9 mouse cellular contexts compared by ENCODE assay signal in genomic region chr6:125364448-125364847, GRCm38 (mm10). TPM values are rescaled to one million over a fixed set of nuclear protein-coding genes. Genes with fewer than 3 reads are reported as not detected.
A peak's percentile ranks its signal among the peaks of the same experiment; 100 is the strongest.
DNase-seq lines count a peak whose midpoint lies in the region; ATAC-seq lines count a peak whose summit lies in the region.
"Had no signal": no experiment of that assay in that cellular context is flagged by ENCODE, and none has a peak within 500 bp of the region (broad histone marks: within the 10 kb centered on the region; RNA-seq: fewer than 3 reads in every experiment).

No protein-coding gene starts in this region.

- 0 out of 2 replicates have a peak overlapping the region, but pooled peaks have one; percentile 10 for H3K4me3 ChIP-seq in heart, embryonic 10.5 days
- H3K4me3 ChIP-seq in limb, embryonic 10.5 days: 0 out of 2 replicates have a peak overlapping the region, but pooled peaks have one; percentile 14

- WGBS in heart, embryonic 10.5 days: 4% methylated on average over 8 of the region's 8 CpGs
- WGBS in limb, embryonic 10.5 days: 3% methylated on average over 8 of the region's 8 CpGs

- H3K4me1 ChIP-seq in heart, embryonic 10.5 days: peaks cover 48% of the 10 kb centered on the region
- peaks cover 53% of the 10 kb centered on the region for H3K4me1 ChIP-seq in limb, embryonic 10.5 days

- peaks cover 30% of the 10 kb centered on the region for H3K36me3 ChIP-seq in heart, embryonic 10.5 days
- H3K36me3 ChIP-seq in limb, embryonic 10.5 days: peaks cover 33% of the 10 kb centered on the region
- H3K36me3 ChIP-seq: G1E had no signal

- H3K27me3 ChIP-seq in heart, embryonic 10.5 days (ENCODE audit: insufficient read depth, poor library complexity, severe bottlenecking): peaks cover 65% of the 10 kb centered on the region
- H3K27me3 ChIP-seq in limb, embryonic 10.5 days (ENCODE audit: low read depth, poor library complexity, severe bottlenecking): peaks cover 55% of the 10 kb centered on the region

- no peak overlapping the region for H3K27ac ChIP-seq in heart, embryonic 10.5 days
- 0 out of 2 replicates have a peak overlapping the region, but pooled peaks have one; percentile 20 for H3K27ac ChIP-seq in limb, embryonic 10.5 days

- no peak for ATAC-seq in megakaryocyte, adult 5-6 weeks (ENCODE audit: poor library complexity, severe bottlenecking)

- no peak for DNase-seq in heart, embryonic 10.5 days (ENCODE audit: low spot score)
- DNase-seq in heart, adult 9 months (ENCODE audit: low spot score in 2 of 2): no peak
- DNase-seq in urinary bladder, postnatal 14 days (ENCODE audit: low spot score): peak; percentile 27
- DNase-seq in urinary bladder, postnatal 25 days (ENCODE audit: low spot score): no peak
- DNase-seq in limb, embryonic 10.5 days (ENCODE audit: low spot score): no peak
- no peak for DNase-seq in cerebellum, adult 8-10 months
- no peak for DNase-seq in ovary, postnatal 14 days (ENCODE audit: low spot score)

- no peaks in the 10 kb centered on the region for H3K9me3 ChIP-seq in heart, embryonic 10.5 days
- no peaks in the 10 kb centered on the region for H3K9me3 ChIP-seq in limb, embryonic 10.5 days (replicated peaks)

RNA-seq across cellular contexts. Expression of gene Tnfrsf1a, which starts 15.3 kb away (rescaled TPM):
- polyA plus RNA-seq in heart, embryonic 10.5 days (2016; fragmentation: Nextera tagmentation; extraction: Ambion mirVana): 33.6 and 35.3 TPM in 2 replicates
- polyA plus RNA-seq in limb, embryonic 10.5 days (2016; fragmentation: Nextera tagmentation; extraction: Ambion mirVana): 41.8 and 43.6 TPM in 2 replicates
- 96.4 and 101 TPM in 2 replicates for total RNA-seq in megakaryocyte, adult 5-6 weeks (2015)
- 90.2 and 116 TPM in 2 replicates for total RNA-seq in megakaryocyte, adult 5-6 weeks (2017)
- total RNA-seq: G1E had no signal

RNA-seq across cellular contexts. Expression of gene Plekhg6, which starts 16.1 kb away (rescaled TPM):
- 0.20 TPM in 1 of 2 replicates, not detected in the other for polyA plus RNA-seq in heart, embryonic 10.5 days (2016; fragmentation: Nextera tagmentation; extraction: Ambion mirVana)
- 0.26 and 0.33 TPM in 2 replicates for polyA plus RNA-seq in limb, embryonic 10.5 days (2016; fragmentation: Nextera tagmentation; extraction: Ambion mirVana)
- not detected in 2 replicates for total RNA-seq in megakaryocyte, adult 5-6 weeks (2015)
- not detected in 2 replicates for total RNA-seq in megakaryocyte, adult 5-6 weeks (2017)
- total RNA-seq: G1E had no signal
- polyA plus RNA-seq: G1E had no signal

RNA-seq across cellular contexts. Expression of gene Scnn1a, which starts 44.0 kb away (rescaled TPM):
- polyA plus RNA-seq in heart, embryonic 10.5 days (2016; fragmentation: Nextera tagmentation; extraction: Ambion mirVana): 0.65 and 0.98 TPM in 2 replicates
- polyA plus RNA-seq in limb, embryonic 10.5 days (2016; fragmentation: Nextera tagmentation; extraction: Ambion mirVana): 1.0 and 1.6 TPM in 2 replicates
- total RNA-seq in megakaryocyte, adult 5-6 weeks (2015): 9.0 and 9.5 TPM in 2 replicates
- total RNA-seq in megakaryocyte, adult 5-6 weeks (2017): 0.99 and 1.6 TPM in 2 replicates
- polyA plus RNA-seq: G1E had no signal

RNA-seq across cellular contexts. Expression of gene Ltbr, which starts 50.8 kb away (rescaled TPM):
- polyA plus RNA-seq in heart, embryonic 10.5 days (2016; fragmentation: Nextera tagmentation; extraction: Ambion mirVana): 37.8 and 40.4 TPM in 2 replicates
- polyA plus RNA-seq in limb, embryonic 10.5 days (2016; fragmentation: Nextera tagmentation; extraction: Ambion mirVana): 34.3 and 41.5 TPM in 2 replicates
- total RNA-seq in megakaryocyte, adult 5-6 weeks (2015): 30.0 and 30.6 TPM in 2 replicates
- 57.1 and 59.9 TPM in 2 replicates for total RNA-seq in megakaryocyte, adult 5-6 weeks (2017)
- total RNA-seq: G1E had no signal
- polyA plus RNA-seq: G1E had no signal
